Mouse (Mus musculus): Measurements from ENCODE around the gene Map4k1. TPM values are rescaled to one million over a fixed set of nuclear protein-coding genes. Genes with fewer than 3 reads are reported as not detected.

Gene Map4k1
- polyA plus RNA-seq, 1 experiment = 270 TPM

DNA sequence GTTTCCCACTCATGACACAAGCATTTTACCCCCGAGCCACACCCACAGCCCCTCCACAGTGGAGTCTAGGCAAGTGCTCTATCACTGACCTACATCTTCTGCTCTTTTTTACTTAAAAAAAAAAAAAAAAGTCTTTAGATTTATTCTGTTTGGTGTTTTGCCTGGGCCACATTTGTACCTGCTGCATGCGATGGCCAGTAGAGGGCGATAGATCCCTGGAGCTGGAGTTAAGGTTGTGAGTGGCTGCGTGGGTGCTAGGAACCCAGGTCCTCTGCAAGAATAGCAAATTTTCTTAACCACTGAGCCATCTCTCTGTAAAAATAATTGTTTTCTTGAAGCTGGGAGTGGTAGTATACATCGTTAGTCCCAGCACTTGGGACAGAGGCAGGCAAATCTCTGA, 9.8 kb downstream of the Map4k1 start:
- peaks cover 95% of the 10 kb centered on the region for H3K36me3 ChIP-seq (replicated peaks; ENCODE audit: low read length)

DNA sequence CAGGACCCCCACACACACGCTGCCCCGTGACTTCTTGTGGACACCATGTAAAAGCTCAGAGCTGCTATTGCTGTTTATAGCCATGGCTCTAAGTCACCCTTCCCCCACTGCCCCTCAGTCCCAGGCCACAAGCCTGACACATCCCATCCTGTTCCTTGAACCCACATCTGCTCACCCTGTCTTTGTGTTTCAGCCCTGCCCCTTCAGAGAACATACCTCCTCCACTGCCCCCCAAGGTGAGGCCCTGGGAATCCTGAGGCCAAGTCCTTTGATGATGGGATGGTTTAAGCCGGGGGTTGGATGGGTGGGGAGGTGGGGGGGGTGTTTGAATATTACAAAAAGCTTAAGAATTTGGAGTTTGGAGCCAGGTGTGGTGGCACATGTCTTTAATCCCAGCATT, 11.1 kb downstream of the Map4k1 start:
- H3K36me3 ChIP-seq (replicated peaks; ENCODE audit: low read length) = peaks cover 91% of the 10 kb centered on the region
- H3K9me3 ChIP-seq = no peaks in the 10 kb centered on the region
- H3K4me3 ChIP-seq (replicated peaks) = no peak overlapping the region
- TF ChIP-seq FLI1 (IDR thresholded peaks at IDR 0.05; ENCODE audit: low read length) = no peak
- no peak for TF ChIP-seq GATA1 (IDR thresholded peaks at IDR 0.05; ENCODE audit: borderline replicate concordance, low read length)
- H3K4me1 ChIP-seq = peaks cover 18% of the 10 kb centered on the region
- no peaks in the 10 kb centered on the region for H3K27me3 ChIP-seq (replicated peaks)

More for the DNA sequence above, 9.8 kb downstream of the Map4k1 start:
- Histone ChIP-seq H3K27me3 (replicated peaks) (no peaks in the 10 kb centered on the region), H3K9me3 (no peaks in the 10 kb centered on the region), H3K4me1 (peaks cover 25% of the 10 kb centered on the region), H3K4me3 (replicated peaks) (no peak overlapping the region)
- TF ChIP-seq GATA1 (IDR thresholded peaks at IDR 0.05; ENCODE audit: borderline replicate concordance, low read length) (no peak), FLI1 (IDR thresholded peaks at IDR 0.05; ENCODE audit: low read length) (no peak)

DNA sequence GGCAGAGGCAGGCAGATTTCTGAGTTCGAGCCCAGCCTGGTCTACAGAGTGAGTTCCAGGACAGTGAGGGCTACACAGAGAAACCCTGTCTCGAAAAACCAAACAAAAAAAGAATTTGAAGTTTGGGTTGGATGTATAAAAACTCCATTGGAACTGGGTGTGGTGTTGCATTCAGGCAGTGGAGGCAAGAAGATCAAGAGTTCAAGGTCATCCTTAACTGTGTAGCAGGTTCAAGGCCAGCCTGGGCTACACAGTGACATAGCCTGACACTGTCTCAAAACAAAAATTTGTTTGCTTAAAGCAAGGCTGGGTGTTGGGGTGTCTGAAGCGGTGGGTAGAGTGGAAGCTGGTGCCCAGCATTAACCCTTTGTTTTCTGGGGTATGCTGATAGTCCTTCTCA, 11.6 kb downstream of the Map4k1 start:
- H3K4me1 ChIP-seq = peaks cover 17% of the 10 kb centered on the region
- peaks cover 91% of the 10 kb centered on the region for H3K36me3 ChIP-seq (replicated peaks; ENCODE audit: low read length)
- no peaks in the 10 kb centered on the region for H3K27me3 ChIP-seq (replicated peaks)
- TF ChIP-seq GATA1 (IDR thresholded peaks at IDR 0.05; ENCODE audit: borderline replicate concordance, low read length) (no peak), FLI1 (IDR thresholded peaks at IDR 0.05; ENCODE audit: low read length) (no peak)
- no peaks in the 10 kb centered on the region for H3K9me3 ChIP-seq
- H3K4me3 ChIP-seq (replicated peaks) = no peak overlapping the region

DNA sequence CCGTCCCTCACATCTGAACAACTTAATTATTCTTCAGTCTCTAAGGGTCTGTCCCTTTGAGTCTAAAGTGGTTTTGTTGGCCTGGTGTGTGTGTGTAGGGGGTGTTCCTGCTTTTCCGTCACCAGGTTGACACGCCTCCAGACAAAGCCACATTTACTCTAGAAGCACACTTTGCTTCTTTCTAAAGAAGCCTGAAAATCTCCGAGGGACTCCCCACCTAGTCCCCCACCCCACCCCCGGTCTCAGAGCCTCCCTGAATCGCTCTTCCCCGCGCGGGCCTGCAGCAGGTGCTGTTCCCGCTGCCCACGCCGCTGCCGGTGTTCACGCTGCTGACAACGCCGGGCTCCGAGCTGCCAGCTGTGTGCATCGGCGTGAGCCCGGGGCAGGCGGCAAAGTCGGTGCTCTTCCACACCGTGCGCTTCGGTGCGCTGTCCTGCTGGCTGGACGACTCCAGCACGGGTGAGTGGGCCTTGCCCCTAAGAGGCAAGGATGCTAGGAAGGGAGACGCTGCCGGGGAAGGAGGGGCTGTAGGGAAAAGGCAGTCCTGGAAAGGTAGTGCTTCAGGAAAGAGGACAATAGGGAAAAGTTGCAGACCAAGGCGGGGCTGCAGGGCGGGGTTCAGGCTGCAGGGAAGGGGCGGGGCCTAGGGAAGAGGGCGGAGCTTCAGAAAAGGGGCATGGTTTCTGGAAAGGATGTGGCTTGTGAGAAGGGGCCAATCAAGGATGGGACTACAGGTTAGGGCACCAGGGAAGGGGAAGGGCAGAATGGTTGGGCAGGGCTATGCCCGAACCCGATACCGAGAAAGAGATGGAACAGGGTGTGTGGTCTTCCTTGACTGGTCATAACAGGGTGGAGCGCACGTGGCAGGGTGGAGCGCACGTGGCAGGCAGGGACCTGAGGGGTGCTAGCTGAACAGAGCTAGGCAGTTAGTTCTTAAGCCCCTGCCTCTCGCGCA, 19.1 kb downstream of the Map4k1 start:
- H3K36me3 ChIP-seq (replicated peaks; ENCODE audit: low read length) = peaks cover 80% of the 10 kb centered on the region
- no peaks in the 10 kb centered on the region for H3K27me3 ChIP-seq (replicated peaks)
- H3K4me3 ChIP-seq (replicated peaks) = peak overlapping the region; percentile 91
- no peak for TF ChIP-seq GATA1 (IDR thresholded peaks at IDR 0.05; ENCODE audit: borderline replicate concordance, low read length)
- TF ChIP-seq FLI1 (IDR thresholded peaks at IDR 0.05; ENCODE audit: low read length) = no peak; the same call in 1 of the 2 replicates
- no peaks in the 10 kb centered on the region for H3K9me3 ChIP-seq
- H3K4me1 ChIP-seq = peaks cover 30% of the 10 kb centered on the region

DNA sequence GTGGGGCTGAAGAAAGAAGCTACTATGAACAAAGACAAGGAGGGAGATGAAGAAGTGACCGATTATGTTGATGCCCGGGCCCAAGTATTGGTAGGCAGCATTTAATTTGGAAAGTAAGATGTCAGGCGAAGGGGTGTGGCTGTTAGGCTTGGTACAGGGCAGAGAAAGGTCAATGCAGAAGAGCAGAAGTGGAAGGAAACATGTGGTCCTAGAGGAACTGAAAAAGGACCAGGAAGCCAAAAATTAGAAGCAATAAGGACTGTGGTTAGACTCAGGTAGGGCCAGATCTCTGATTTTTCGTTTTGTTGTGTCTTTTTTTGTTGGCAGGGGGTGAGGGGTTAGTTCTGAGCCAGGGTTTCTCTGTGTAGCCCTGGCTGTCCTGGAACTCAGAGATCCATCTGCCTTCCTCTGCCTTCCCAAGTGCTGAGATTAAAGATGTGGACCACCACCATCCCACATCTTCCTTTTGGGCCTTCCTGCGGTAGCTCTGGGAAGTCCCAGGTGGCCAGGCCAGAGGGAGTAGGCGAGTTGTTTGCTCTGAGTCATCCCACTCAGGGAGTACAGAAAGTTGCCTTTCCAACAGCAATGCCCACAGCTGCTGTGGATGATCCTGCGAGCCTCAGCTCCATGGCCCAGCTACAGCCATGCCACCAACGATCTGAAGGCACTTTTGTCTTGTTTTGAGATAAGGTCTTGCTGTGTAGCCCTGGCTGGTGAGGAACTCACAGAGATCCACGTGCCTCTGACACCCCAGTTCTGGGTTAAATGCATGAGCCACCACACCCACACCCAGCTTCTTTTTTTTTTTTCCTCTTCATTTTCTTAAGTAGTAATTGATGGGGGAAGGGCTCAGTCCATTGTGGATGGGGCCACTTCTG, 25.6 kb downstream of the Map4k1 start:
- peaks cover 23% of the 10 kb centered on the region for H3K27me3 ChIP-seq (replicated peaks)
- peaks cover 44% of the 10 kb centered on the region for H3K4me1 ChIP-seq
- 0 out of 2 replicates have a peak, but pooled peaks cover 3% of the 10 kb centered on the region for H3K9me3 ChIP-seq
- H3K36me3 ChIP-seq (replicated peaks; ENCODE audit: low read length) = peaks cover 18% of the 10 kb centered on the region
- H3K4me3 ChIP-seq (replicated peaks) = no peak overlapping the region
- no peak for TF ChIP-seq FLI1 (IDR thresholded peaks at IDR 0.05; ENCODE audit: low read length)

- H3K4me3 ChIP-seq (replicated peaks) = no peak overlapping the region
- H3K9me3 ChIP-seq = peaks cover 7% of the 10 kb centered on the region
- H3K27me3 ChIP-seq (replicated peaks) = peaks cover 23% of the 10 kb centered on the region
- H3K36me3 ChIP-seq (replicated peaks; ENCODE audit: low read length) = peaks cover 11% of the 10 kb centered on the region
- peaks cover 42% of the 10 kb centered on the region for H3K4me1 ChIP-seq
- no peak for TF ChIP-seq FLI1 (IDR thresholded peaks at IDR 0.05; ENCODE audit: low read length)
- no peak for TF ChIP-seq GATA1 (IDR thresholded peaks at IDR 0.05; ENCODE audit: borderline replicate concordance, low read length)
These were observed 26.3 kb downstream of the Map4k1 start for GRCm38 (mm10) chr7:29008171-29008570.

DNA sequence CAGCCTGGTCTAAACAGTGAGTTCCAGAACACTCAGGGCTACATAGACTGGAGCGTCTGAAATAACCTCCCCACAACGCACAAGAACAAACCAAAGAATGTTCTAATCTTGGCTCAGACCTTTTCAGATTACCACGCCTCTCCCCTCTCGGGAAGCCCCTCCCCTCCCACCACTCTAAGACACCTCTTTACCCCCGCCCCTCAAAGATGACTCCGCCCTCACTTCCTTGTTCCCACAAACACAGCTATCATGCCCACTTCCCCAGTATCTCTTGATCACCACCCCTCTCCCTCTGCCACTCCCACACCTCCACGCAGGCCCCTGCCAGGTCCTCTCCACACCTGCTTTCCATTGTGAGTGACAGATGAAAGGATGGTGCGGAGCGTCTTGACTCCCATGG, 26.9 kb downstream of the Map4k1 start:
- H3K36me3 ChIP-seq (replicated peaks; ENCODE audit: low read length) = peaks cover 6% of the 10 kb centered on the region
- H3K9me3 ChIP-seq = peaks cover 13% of the 10 kb centered on the region
- H3K4me1 ChIP-seq = peaks cover 43% of the 10 kb centered on the region
- H3K27me3 ChIP-seq (replicated peaks) = peaks cover 25% of the 10 kb centered on the region
- no peak overlapping the region for H3K4me3 ChIP-seq (replicated peaks)
- TF ChIP-seq FLI1 (IDR thresholded peaks at IDR 0.05; ENCODE audit: low read length) = no peak
- no peak for TF ChIP-seq GATA1 (IDR thresholded peaks at IDR 0.05; ENCODE audit: borderline replicate concordance, low read length)

DNA sequence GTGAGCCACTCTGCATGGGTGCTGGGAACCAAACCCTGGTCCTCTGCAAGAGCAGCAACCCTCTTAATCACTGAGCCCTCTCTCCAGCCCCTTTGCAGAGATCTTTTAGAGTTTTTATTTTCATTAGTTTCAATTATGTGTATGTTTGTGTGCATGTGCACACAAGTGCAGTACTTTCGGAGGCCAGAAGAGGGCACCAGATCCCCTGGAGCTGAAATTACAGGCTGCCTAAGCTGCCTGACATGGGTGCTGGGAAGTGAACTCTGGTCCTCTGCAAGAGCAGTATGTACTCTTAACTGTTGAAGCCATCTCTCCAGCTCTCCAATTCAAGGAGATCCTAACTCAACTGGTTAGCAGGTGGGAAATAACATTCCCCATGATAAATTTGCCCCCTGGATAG, 33.1 kb downstream of the Map4k1 start:
- Histone ChIP-seq H3K4me3 (replicated peaks) (no peak overlapping the region), H3K36me3 (replicated peaks; ENCODE audit: low read length) (no peaks in the 10 kb centered on the region), H3K27me3 (replicated peaks) (peaks cover 51% of the 10 kb centered on the region), H3K4me1 (peaks cover 43% of the 10 kb centered on the region), H3K9me3 (peaks cover 28% of the 10 kb centered on the region)
- TF ChIP-seq GATA1 (IDR thresholded peaks at IDR 0.05; ENCODE audit: borderline replicate concordance, low read length) (no peak), FLI1 (IDR thresholded peaks at IDR 0.05; ENCODE audit: low read length) (no peak)

DNA sequence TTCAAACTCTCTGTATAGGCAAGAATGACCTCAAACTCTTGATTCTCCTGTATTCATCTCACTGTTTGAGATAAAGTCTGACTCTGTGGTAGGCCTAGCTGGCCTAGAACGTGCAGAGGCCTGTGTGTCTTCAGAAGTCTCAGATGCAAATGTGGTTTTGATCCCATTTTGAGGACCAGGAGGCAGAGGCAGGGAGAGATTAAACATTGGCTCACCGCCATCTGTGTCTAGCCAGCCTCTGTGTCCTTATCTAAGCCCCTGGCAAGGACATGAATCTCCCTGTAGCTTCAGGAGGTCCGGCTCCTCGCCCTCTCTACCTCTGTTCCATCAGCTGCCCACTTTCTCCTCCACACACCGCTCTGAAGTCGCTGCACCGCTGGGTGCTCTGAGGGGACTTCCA, 34.6 kb downstream of the Map4k1 start:
- Histone ChIP-seq H3K9me3 (peaks cover 30% of the 10 kb centered on the region), H3K4me1 (peaks cover 46% of the 10 kb centered on the region), H3K4me3 (replicated peaks) (no peak overlapping the region), H3K27me3 (replicated peaks) (peaks cover 60% of the 10 kb centered on the region), H3K36me3 (replicated peaks; ENCODE audit: low read length) (no peaks in the 10 kb centered on the region)
- TF ChIP-seq FLI1 (IDR thresholded peaks at IDR 0.05; ENCODE audit: low read length) = no peak
- no peak for TF ChIP-seq GATA1 (IDR thresholded peaks at IDR 0.05; ENCODE audit: borderline replicate concordance, low read length)

Measured in megakaryocyte, embryonic 14.5 days (primary cell).